Mouse (Mus musculus) heart, embryonic 16.5 days (tissue): Measurements from ENCODE around the gene Dolk. TPM values are rescaled to one million over a fixed set of nuclear protein-coding genes. Genes with fewer than 3 reads are reported as not detected.
A peak's percentile ranks its signal among the peaks of the same experiment; 100 is the strongest.

Source experiments
- ATAC-seq: fragments of 200-750 bp; cut with Nextera tagmentation; replicated peaks from 2 replicates; pipeline ENCODE4 v1.8.0; 2017; ENCODE audit warnings: moderate number of reproducible peaks; ENCODE audit not compliant: insufficient read depth, low FRiP score; ENCODE audit errors: extremely low read depth
- H3K27ac ChIP-seq: fragments of 300-500 bp; sonication (generic); 2 replicates; pipeline ENCODE4 v1.5.1; 2014; ENCODE audit warnings: mild to moderate bottlenecking, low read length, control low read depth, moderate library complexity
- H3K27me3 ChIP-seq: fragments of 300-500 bp; sonication (generic); 2 replicates; pipeline ENCODE4 v1.6.1; 2014; ENCODE audit warnings: low read length, mixed read lengths; ENCODE audit not compliant: control insufficient read depth, insufficient read depth
- H3K36me3 ChIP-seq: fragments of 300-500 bp; sonication (generic); 2 replicates; pipeline ENCODE4 v1.6.1; 2014; ENCODE audit not compliant: control insufficient read depth, insufficient read depth
- H3K4me1 ChIP-seq: fragments of 300-500 bp; sonication (generic); 2 replicates; pipeline ENCODE4 v1.6.1; 2014; ENCODE audit warnings: low read length, mixed read lengths; ENCODE audit not compliant: control insufficient read depth, insufficient read depth
- H3K4me2 ChIP-seq: fragments of 300-500 bp; sonication (generic); 2 replicates; pipeline ENCODE4 v1.6.1; 2014; ENCODE audit warnings: low read depth, mild to moderate bottlenecking, control low read depth, low read length
- H3K4me3 ChIP-seq: fragments of 300-500 bp; sonication (generic); 2 replicates; pipeline ENCODE4 v1.5.1; 2014; ENCODE audit warnings: mild to moderate bottlenecking, control low read depth, low read length
- H3K9ac ChIP-seq: fragments of 300-500 bp; sonication (generic); 2 replicates; pipeline ENCODE4 v1.6.1; 2014; ENCODE audit warnings: low read length, control low read depth
- H3K9me3 ChIP-seq: fragments of 300-500 bp; sonication (generic); replicated peaks from 2 replicates; pipeline ENCODE4 v1.6.1; 2016; ENCODE audit warnings: low read length; ENCODE audit not compliant: control insufficient read depth
- WGBS: fragments of 180-500 bp; shearing (Covaris S2); extraction: QIAGEN DNeasy Blood & Tissue Kit; methylation state at CpG from one replicate; pipeline ENCODE4 v1.1.7; 2014; 5-methylcytosine and 5-hydroxymethylcytosine counted together
- polyA plus RNA-seq: library from polyadenylated mRNA; unstranded; fragments of >200 nt; fragmentation: Nextera tagmentation; extraction: Ambion mirVana; gene quantifications from 2 replicates; pipeline ENCODE4 v1.2.1, GENCODE M21; 2015

The Dolk gene
- polyA plus RNA-seq, 1 experiment from 2014 or later, result 33.0 TPM

DNA sequence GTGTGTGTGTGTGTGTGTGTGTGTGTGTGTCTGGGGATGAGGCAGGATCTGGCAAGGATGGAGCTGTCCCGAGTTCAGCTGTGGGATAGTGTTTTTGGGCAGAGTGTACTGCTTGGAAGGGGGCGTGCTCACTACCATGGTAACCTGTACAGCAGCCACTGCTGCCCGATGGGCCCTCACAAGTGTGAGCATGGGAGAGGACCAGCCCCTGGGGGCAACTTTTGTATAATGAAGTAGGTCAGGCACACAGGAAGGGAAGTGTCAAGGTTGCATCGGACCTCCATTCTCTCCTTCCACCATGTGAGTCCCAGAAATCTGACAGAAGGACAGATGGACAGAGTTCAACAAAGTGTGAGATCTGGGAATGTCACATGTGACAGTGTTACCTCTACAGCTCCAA is 38.5 kb downstream of the Dolk start:
- H3K27ac ChIP-seq, result no peak overlapping the region

DNA sequence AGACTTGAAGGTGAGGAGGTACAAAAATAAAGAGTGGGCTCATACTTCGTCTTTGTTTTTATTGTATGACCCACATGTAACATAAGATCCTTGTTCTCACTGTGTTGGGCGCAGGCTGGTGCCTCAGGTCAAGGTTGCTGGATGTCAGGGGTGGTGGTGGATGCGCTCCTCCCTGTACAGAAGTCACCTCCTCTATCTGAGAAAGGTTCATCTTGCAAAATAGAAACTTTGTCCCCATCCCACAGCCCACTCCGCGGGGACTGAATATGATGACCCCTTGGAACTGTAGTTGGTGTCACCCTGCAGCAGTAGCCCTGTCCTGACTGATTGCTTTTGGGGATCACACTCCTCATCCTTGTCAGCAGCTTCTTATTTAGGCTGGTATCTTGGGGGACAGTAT is 39.1 kb downstream of the Dolk start:
- H3K27ac ChIP-seq, result no peak overlapping the region
- no peak overlapping the region for H3K9ac ChIP-seq
- WGBS, result 91% methylated on average over 5 of the region's 5 CpGs
- H3K36me3 ChIP-seq, result peaks cover 13% of the 10 kb centered on the region
- peaks cover 18% of the 10 kb centered on the region for H3K4me1 ChIP-seq
- H3K27me3 ChIP-seq, result no peaks in the 10 kb centered on the region
- ATAC-seq, result no peak
- H3K4me2 ChIP-seq, result no peak overlapping the region
- no peak overlapping the region for H3K4me3 ChIP-seq
- no peaks in the 10 kb centered on the region for H3K9me3 ChIP-seq

More for the DNA sequence above, 38.5 kb downstream of the Dolk start:
- Histone ChIP-seq H3K27me3 (no peaks in the 10 kb centered on the region), H3K4me2 (no peak overlapping the region), H3K36me3 (peaks cover 13% of the 10 kb centered on the region), H3K4me3 (no peak overlapping the region), H3K9ac (no peak overlapping the region), H3K9me3 (no peaks in the 10 kb centered on the region), H3K4me1 (peaks cover 19% of the 10 kb centered on the region)
- 65% methylated on average over 4 of the region's 4 CpGs for whole genome bisulfite sequencing
- no peak for ATAC-seq

DNA sequence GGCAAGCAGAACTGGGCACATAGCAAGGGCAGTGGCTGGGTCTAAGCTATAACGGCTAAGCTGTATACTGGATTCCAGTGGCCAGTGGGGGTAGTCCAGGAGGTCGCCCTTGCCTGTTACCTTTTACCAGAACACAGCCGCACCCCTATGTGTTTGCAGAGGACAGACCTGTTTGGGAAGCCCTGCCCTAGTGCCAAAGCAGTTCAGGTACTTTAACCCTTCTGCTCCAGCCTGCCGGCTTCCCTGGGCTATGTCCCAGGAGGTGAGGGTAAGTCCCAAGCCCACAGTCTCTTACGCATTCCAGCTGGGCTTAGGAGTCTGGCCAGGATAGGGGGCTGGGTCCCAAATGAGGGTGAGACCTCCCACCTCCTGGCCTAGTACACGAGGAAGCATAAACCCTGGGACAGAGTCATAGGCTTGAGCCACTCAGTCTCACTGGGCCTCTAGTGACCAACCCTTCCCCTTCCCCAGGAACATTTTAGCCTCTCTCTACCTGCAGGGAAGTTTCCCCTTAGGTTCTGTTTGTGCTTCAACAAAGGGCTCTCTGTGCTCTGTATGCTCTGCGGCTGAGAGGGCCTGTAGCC is 41.4 kb downstream of the Dolk start:
- peaks cover 31% of the 10 kb centered on the region for H3K4me1 ChIP-seq
- H3K9ac ChIP-seq, result no peak overlapping the region
- ATAC-seq, result no peak
- 0 out of 2 replicates have a peak overlapping the region, but pooled peaks have one; percentile 3 for H3K27ac ChIP-seq
- H3K9me3 ChIP-seq, result no peaks in the 10 kb centered on the region
- WGBS, result 64% methylated on average over 7 of the region's 7 CpGs
- no peak overlapping the region for H3K4me3 ChIP-seq
- peaks cover 17% of the 10 kb centered on the region for H3K36me3 ChIP-seq
- H3K4me2 ChIP-seq, result no peak overlapping the region
- H3K27me3 ChIP-seq, result no peaks in the 10 kb centered on the region

DNA sequence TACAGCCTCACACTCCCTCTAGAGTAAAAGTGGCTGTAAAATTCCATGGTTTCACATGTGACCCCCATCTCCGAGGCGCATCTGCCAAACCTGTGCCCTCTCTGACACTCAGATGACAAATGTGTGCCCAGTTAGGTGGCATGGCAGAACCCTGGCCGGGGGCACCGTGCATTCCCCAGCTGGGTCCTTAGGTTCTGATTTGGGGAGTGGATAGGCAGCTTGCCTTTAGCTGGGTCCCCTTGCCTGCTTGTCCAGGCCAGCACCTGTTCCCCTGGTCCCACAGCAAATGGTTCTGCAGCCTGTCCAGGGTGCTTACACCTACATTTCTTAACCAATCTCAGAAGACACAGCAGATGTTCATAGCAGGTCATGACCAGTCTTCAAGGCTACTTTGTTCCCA is 42.7 kb downstream of the Dolk start:
- WGBS, result 87% methylated on average over 4 of the region's 4 CpGs
- no peak for ATAC-seq
- Histone ChIP-seq H3K27me3 (no peaks in the 10 kb centered on the region), H3K9ac (no peak overlapping the region), H3K4me1 (peaks cover 44% of the 10 kb centered on the region), H3K4me3 (no peak overlapping the region), H3K36me3 (peaks cover 14% of the 10 kb centered on the region), H3K4me2 (no peak overlapping the region), H3K9me3 (no peaks in the 10 kb centered on the region), H3K27ac (no peak overlapping the region)

DNA sequence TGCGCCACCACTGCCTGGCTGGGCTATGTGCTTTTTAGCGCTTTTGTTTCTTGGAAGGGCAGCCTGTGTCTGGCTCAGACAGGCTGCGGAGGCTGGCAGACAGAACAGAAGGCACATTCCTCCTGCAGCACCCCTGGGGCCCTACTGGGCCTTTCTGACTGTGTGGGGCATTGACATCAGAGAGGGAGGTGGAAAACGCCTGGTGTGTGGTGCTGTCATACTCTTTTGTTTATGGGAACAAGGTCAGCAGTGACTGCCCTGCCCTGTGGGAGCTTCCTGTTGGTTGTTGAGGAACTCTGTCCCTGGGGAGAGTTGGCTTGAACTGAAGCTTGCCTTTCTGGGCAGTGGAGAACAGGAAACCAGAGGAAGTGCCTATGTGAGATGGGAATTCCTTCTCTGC is 43.6 kb downstream of the Dolk start:
- Histone ChIP-seq H3K4me1 (peaks cover 45% of the 10 kb centered on the region), H3K27ac (peak overlapping the region; percentile 68), H3K9ac (no peak overlapping the region), H3K36me3 (peaks cover 14% of the 10 kb centered on the region), H3K27me3 (no peaks in the 10 kb centered on the region), H3K9me3 (no peaks in the 10 kb centered on the region), H3K4me3 (no peak overlapping the region), H3K4me2 (no peak overlapping the region)
- 38% methylated on average over 4 of the region's 4 CpGs for WGBS
- peak; percentile 28 for ATAC-seq

DNA sequence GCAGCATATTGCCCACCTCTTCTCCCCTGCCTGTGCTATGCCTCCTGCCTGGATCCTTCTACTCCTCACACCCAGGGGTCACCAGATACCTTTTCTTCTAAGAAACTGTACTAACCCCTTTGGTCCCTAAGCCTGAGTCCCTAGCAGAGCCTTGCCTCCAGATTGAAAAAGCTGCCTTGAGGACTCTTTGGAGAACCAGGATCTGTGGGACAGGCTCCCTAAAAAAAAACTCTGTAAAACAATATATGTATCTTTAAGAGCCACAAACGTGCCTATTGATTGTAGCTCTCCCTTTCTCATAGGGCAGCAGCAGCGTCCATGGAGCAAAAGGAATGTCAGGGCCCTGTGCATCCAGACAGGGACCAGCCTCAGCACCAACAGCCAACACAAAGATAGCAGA is 45.9 kb downstream of the Dolk start, which contains the start of gene Gm28035:
Gm28035 (plus strand) TSS at position 301 of the 400 bp plus-strand sequence.
- H3K27ac ChIP-seq, result peak within 1 kb of the TSS; percentile 95
- H3K4me3 ChIP-seq, result peak within 1 kb of the TSS; percentile 95
- H3K4me2 ChIP-seq, result peak within 1 kb of the TSS; percentile 83
- WGBS, result 47% methylated on average over 2 of the region's 2 CpGs
- peaks cover 47% of the 10 kb centered on the region for H3K4me1 ChIP-seq
- no peaks in the 10 kb centered on the region for H3K9me3 ChIP-seq
- ATAC-seq, result no peak
- H3K36me3 ChIP-seq, result peaks cover 11% of the 10 kb centered on the region
- H3K9ac ChIP-seq, result peak within 1 kb of the TSS; percentile 96
- H3K27me3 ChIP-seq, result no peaks in the 10 kb centered on the region

DNA sequence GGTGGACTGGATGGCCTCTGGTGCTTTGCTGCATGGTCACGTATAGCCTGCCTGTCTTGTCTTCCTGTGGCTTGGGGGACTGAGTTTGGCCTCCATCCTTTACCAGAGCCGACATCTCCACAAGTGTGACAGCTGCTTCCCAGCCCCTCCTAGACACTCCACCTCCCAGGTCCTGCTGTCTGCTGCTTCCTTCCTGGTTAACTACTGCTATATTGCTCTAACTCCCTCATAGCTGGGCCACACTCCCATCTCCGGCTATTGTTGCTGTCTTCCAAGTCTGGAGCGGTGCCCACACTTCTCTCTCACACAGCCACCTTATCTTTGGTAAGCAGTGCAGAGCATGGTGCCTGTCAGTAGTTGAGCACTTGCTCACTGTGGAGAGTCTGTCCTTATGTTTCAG is 46.4 kb downstream of the Dolk start:
- Histone ChIP-seq H3K36me3 (peaks cover 11% of the 10 kb centered on the region), H3K9ac (peak overlapping the region; percentile 96), H3K4me3 (peak overlapping the region; percentile 95), H3K27me3 (no peaks in the 10 kb centered on the region), H3K27ac (peak overlapping the region; percentile 95), H3K4me1 (peaks cover 47% of the 10 kb centered on the region), H3K9me3 (no peaks in the 10 kb centered on the region), H3K4me2 (peak overlapping the region; percentile 83)
- peak; percentile 54 for ATAC-seq
- WGBS, result 27% methylated on average over 4 of the region's 4 CpGs

DNA sequence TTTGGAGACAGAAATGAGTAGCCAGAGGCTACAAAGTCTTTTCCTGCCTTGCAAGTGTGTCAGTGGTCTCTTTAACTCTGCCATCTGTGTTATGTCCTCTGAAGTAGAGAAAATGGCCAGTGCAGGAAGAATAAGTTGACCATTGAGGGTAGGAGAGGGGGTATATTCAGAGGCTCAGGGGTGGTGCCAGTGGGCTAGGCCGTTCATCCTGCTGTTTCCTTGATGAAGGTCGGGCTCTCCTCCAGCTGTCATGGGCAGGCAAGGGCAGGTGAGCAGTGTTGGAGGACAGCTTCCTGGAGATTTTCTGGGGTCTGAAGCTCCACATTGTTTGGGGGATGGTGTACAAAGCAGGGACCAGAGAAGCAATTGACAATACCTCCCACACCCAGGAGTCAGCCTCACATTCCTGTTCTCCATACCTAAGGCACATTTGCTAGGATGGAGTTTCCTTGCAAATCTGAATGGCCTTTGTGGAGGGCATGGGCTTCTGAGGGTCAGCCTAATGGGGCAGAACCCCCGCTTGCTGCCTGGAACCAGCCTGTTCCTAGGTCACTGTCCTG is 47.1 kb downstream of the Dolk start:
- H3K27ac ChIP-seq, result peak overlapping the region; percentile 95
- no peak for ATAC-seq
- H3K9me3 ChIP-seq, result no peaks in the 10 kb centered on the region
- H3K9ac ChIP-seq, result peak overlapping the region; percentile 96
- WGBS, result 51% methylated on average over 3 of the region's 3 CpGs
- H3K36me3 ChIP-seq, result peaks cover 11% of the 10 kb centered on the region
- H3K4me1 ChIP-seq, result peaks cover 47% of the 10 kb centered on the region
- H3K4me3 ChIP-seq, result peak overlapping the region; percentile 95
- H3K4me2 ChIP-seq, result peak overlapping the region; percentile 83
- H3K27me3 ChIP-seq, result no peaks in the 10 kb centered on the region

DNA sequence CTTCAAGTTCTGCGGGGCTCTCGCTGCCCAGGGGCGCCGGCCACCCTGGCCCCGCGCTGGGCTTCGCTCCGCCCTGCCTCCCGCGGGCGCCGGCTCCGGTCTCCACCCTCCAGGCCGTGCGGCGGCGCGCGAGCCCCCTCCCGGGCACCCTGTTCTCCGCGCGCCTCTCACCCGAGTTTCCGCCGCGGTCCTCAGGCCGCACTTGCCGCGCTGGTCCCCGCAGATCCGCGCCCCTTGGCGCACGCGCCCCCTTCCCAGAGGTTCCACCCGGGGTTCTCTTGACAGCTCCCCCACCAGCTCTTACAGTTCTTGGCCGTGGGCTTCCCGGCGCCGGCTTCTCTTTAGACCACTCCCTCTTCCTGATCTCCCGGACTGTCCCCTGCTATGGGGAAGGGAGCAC is 48.3 kb downstream of the Dolk start:
- Histone ChIP-seq H3K27ac (peak overlapping the region; percentile 95), H3K9ac (peak overlapping the region; percentile 96), H3K9me3 (no peaks in the 10 kb centered on the region), H3K4me1 (peaks cover 47% of the 10 kb centered on the region), H3K36me3 (peaks cover 8% of the 10 kb centered on the region), H3K4me3 (peak overlapping the region; percentile 95), H3K4me2 (peak overlapping the region; percentile 83), H3K27me3 (no peaks in the 10 kb centered on the region)
- ATAC-seq, result peak; percentile 77
- WGBS, result 0% methylated on average over 38 of the region's 42 CpGs
